Mouse (Mus musculus): Measurements from ENCODE around the gene Gpr156.
"Not testable (repeated sequence)": the region's sequence is repeated elsewhere in the genome, so short reads cannot be mapped to it uniquely, and the experiment has no call there.

Gene Gpr156

GRCm38 (mm10) chr16:37920842-37921409 lies 4.6 kb downstream of the Gpr156 start:
- DNase-seq = no peak

GRCm38 (mm10) chr16:37926087-37926486 lies 9.8 kb downstream of the Gpr156 start:
- DNase-seq = no peak

- DNase-seq = no peak
These were observed 10.8 kb downstream of the Gpr156 start for GRCm38 (mm10) chr16:37927117-37927516.

GRCm38 (mm10) chr16:37929006-37929405 lies 12.7 kb downstream of the Gpr156 start:
- no peak for DNase-seq

- DNase-seq = no peak
These were observed 13.3 kb downstream of the Gpr156 start for GRCm38 (mm10) chr16:37929626-37930025.

- DNase-seq = no peak
These were observed 18.6 kb downstream of the Gpr156 start for GRCm38 (mm10) chr16:37934932-37935331.

GRCm38 (mm10) chr16:37937276-37937675 lies 21.0 kb downstream of the Gpr156 start:
- no peak for DNase-seq

GRCm38 (mm10) chr16:37938125-37939081 lies 22.1 kb downstream of the Gpr156 start:
- DNase-seq = no peak

- DNase-seq = no peak
These were observed 23.0 kb downstream of the Gpr156 start for GRCm38 (mm10) chr16:37939082-37939863.

GRCm38 (mm10) chr16:37940291-37940690 lies 24.0 kb downstream of the Gpr156 start:
- DNase-seq = no peak

GRCm38 (mm10) chr16:37943701-37944100 lies 27.4 kb downstream of the Gpr156 start:
- DNase-seq = no peak

- DNase-seq = no peak
These were observed 28.9 kb downstream of the Gpr156 start for GRCm38 (mm10) chr16:37945031-37945796.

- peak; percentile 50 for DNase-seq
These were observed 30.9 kb downstream of the Gpr156 start for GRCm38 (mm10) chr16:37947160-37947559.

- DNase-seq = no peak
These were observed 32.1 kb downstream of the Gpr156 start for GRCm38 (mm10) chr16:37948365-37948764.

- no peak for DNase-seq
These were observed 34.9 kb downstream of the Gpr156 start for GRCm38 (mm10) chr16:37951171-37951570.

- DNase-seq = no peak
These were observed 36.9 kb downstream of the Gpr156 start for GRCm38 (mm10) chr16:37953186-37953585.

GRCm38 (mm10) chr16:37953991-37954942 lies 38.0 kb downstream of the Gpr156 start:
- no peak for DNase-seq

GRCm38 (mm10) chr16:37955336-37955917 lies 39.1 kb downstream of the Gpr156 start:
- no peak for DNase-seq

- no peak for DNase-seq
These were observed 39.9 kb downstream of the Gpr156 start for GRCm38 (mm10) chr16:37956076-37956676.

GRCm38 (mm10) chr16:37956751-37957150 lies 40.5 kb downstream of the Gpr156 start:
- no peak for DNase-seq

- not testable (repeated sequence) for DNase-seq
These were observed 46.4 kb downstream of the Gpr156 start for GRCm38 (mm10) chr16:37962696-37963095.

Measured in kidney, adult 18-20 months (tissue).